Mouse (Mus musculus) ES-E14 (cell line): Measurements from ENCODE around the gene AC140267.1. TPM values are rescaled to one million over a fixed set of nuclear protein-coding genes. Genes with fewer than 3 reads are reported as not detected.

Experiments
- DNase-seq: peaks from one replicate; pipeline ENCODE4 v3.0.0-alpha.2; 2013; ENCODE audit warnings: low read depth, low spot score
- H3K27ac ChIP-seq: 2 replicates; pipeline ENCODE4 v1.5.1; 2012; ENCODE audit warnings: low read depth, mild to moderate bottlenecking, low read length, moderate library complexity, mixed read lengths; ENCODE audit not compliant: poor library complexity, insufficient read depth, severe bottlenecking
- H3K36me3 ChIP-seq: 2 replicates; pipeline ENCODE4 v1.6.1; 2012; ENCODE audit warnings: mild to moderate bottlenecking, low read length, moderate library complexity, mixed read lengths; ENCODE audit not compliant: control insufficient read depth, poor library complexity, insufficient read depth, severe bottlenecking
- H3K4me1 ChIP-seq, 2 experiments: fragments of 150-350 bp in 1 of 2; sonication (generic) in 1 of 2; 2 replicates each; pipeline ENCODE4 v1.6.1; 2012; ENCODE audit warnings: low read length in 2 of 2, mild to moderate bottlenecking in 1 of 2, mixed read lengths in 1 of 2; ENCODE audit not compliant: control insufficient read depth in 2 of 2, insufficient read depth in 2 of 2, poor library complexity in 1 of 2
- H3K4me3 ChIP-seq, 2 experiments: fragments of 150-350 bp in 1 of 2; sonication (generic) in 1 of 2; 2 replicates each; pipeline ENCODE4 v1.5.1; 2012; ENCODE audit warnings: low read length in 2 of 2, low read depth in 1 of 2, mild to moderate bottlenecking in 1 of 2, mixed read lengths in 1 of 2; ENCODE audit not compliant: insufficient read depth in 1 of 2, poor library complexity in 1 of 2, severe bottlenecking in 1 of 2
- H3K9ac ChIP-seq: 2 replicates; pipeline ENCODE4 v1.6.1; 2012; ENCODE audit warnings: low read depth, mild to moderate bottlenecking, low read length, mixed read lengths; ENCODE audit not compliant: poor library complexity, insufficient read depth, severe bottlenecking
- H3K9me3 ChIP-seq: fragments of 150-350 bp; sonication (generic); 2 replicates; pipeline ENCODE4 v1.6.1; 2012; ENCODE audit warnings: low read depth, mild to moderate bottlenecking, low read length; ENCODE audit not compliant: control insufficient read depth, insufficient read depth
- CHD2 ChIP-seq: IDR thresholded peaks from 2 replicates; pipeline ENCODE4 v1.6.1; 2014; ENCODE audit warnings: mild to moderate bottlenecking, low read depth, low read length, inconsistent platforms
- HCFC1 ChIP-seq: IDR thresholded peaks from 2 replicates; pipeline ENCODE4 v1.6.1; 2012; ENCODE audit warnings: low read length, inconsistent platforms, borderline replicate concordance; ENCODE audit not compliant: insufficient read depth
- MAFK ChIP-seq: IDR thresholded peaks from 2 replicates; pipeline ENCODE4 v1.6.1; 2014; ENCODE audit warnings: mild to moderate bottlenecking, low read depth, low read length, inconsistent platforms; ENCODE audit not compliant: insufficient read depth
- ZC3H11A ChIP-seq: IDR thresholded peaks from 2 replicates; pipeline ENCODE4 v1.6.1; 2012; ENCODE audit warnings: low read depth, mild to moderate bottlenecking, inconsistent platforms, low read length, borderline replicate concordance
- ZNF384 ChIP-seq: IDR thresholded peaks from 2 replicates; pipeline ENCODE4 v1.6.1; 2012; ENCODE audit warnings: low read depth, low read length, inconsistent platforms
- in situ Hi-C, 2 experiments: fragments of 600-800 bp; cut with MboI; formaldehyde crosslinking; loops; one replicate each; pipeline ENCODE4 v1.15.1; 2025; ENCODE audit warnings: low sequenced_read_pairs in 2 of 2, inconsistent platforms in 1 of 2; ENCODE audit not compliant: unreplicated experiment in 2 of 2
- total RNA-seq: library from RNA; depleted of rRNA; stranded (reverse); fragments of 300-350 nt; gene quantifications from 2 replicates; pipeline ENCODE4 v1.2.3, GENCODE M21; 2012

Gene AC140267.1
- total RNA-seq, 1 experiment = not detected

GRCm38 (mm10) chr15:80249672-80250071 is 14.0 kb downstream of the AC140267.1 start:
- H3K36me3 ChIP-seq = peaks cover 35% of the 10 kb centered on the region
- DNase-seq = no peak

DNA sequence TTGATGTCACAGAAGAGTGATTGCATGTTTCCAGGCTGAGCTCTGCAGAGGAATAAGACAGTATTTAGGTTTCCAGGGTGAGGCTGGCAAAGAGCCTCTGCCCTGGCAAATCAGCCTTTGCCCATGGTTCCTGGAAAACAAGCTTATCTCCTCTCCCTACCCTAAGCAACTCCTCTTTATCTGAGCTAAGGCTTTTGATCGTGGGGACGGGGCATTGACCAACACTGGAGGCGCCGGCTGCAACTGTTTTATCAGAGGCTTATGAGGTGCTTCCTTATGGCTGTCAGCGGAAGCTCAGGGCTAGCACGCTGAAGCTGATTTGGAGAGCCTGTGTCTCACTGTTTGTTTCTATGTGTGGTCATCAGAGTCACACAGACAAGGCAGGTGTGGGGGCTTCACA is 15.0 kb downstream of the AC140267.1 start:
- H3K4me1 ChIP-seq = no peaks in the 10 kb centered on the region
- TF ChIP-seq ZC3H11A (no peak), HCFC1 (no peak), ZNF384 (no peak), MAFK (no peak), CHD2 (no peak)
- H3K4me3 ChIP-seq = no peak overlapping the region
- in situ Hi-C loops = no loop called here
- H3K9me3 ChIP-seq = no peaks in the 10 kb centered on the region
- DNase-seq = no peak
- no peak overlapping the region for H3K9ac ChIP-seq
- no peak overlapping the region for H3K27ac ChIP-seq
- peaks cover 34% of the 10 kb centered on the region for H3K36me3 ChIP-seq

More at GRCm38 (mm10) chr15:80249672-80250071, 14.0 kb downstream of the AC140267.1 start:
- in situ Hi-C loops = no loop called here
- Histone ChIP-seq H3K4me1 (no peaks in the 10 kb centered on the region), H3K9ac (no peak overlapping the region), H3K9me3 (no peaks in the 10 kb centered on the region), H3K27ac (no peak overlapping the region), H3K4me3 (no peak overlapping the region)
- TF ChIP-seq MAFK (no peak), CHD2 (no peak), HCFC1 (no peak), ZC3H11A (no peak), ZNF384 (no peak)

GRCm38 (mm10) chr15:80253530-80253929 is 17.9 kb downstream of the AC140267.1 start:
- H3K4me1 ChIP-seq = peaks cover 0 to 5% of the 10 kb centered on the region in 2 experiments; a peak in 1 of 4 replicates
- H3K4me3 ChIP-seq = no peak overlapping the region
- no peak overlapping the region for H3K27ac ChIP-seq
- DNase-seq = no peak
- no peaks in the 10 kb centered on the region for H3K9me3 ChIP-seq
- in situ Hi-C loops = no loop called here
- peaks cover 38% of the 10 kb centered on the region for H3K36me3 ChIP-seq
- no peak overlapping the region for H3K9ac ChIP-seq
- TF ChIP-seq CHD2 = no peak
- TF ChIP-seq MAFK = no peak
- no peak for TF ChIP-seq HCFC1
- TF ChIP-seq ZNF384 = no peak
- no peak for TF ChIP-seq ZC3H11A

GRCm38 (mm10) chr15:80254207-80254606 is 18.6 kb downstream of the AC140267.1 start:
- no peak for DNase-seq
- no peaks in the 10 kb centered on the region for H3K9me3 ChIP-seq
- H3K36me3 ChIP-seq = peaks cover 35% of the 10 kb centered on the region
- in situ Hi-C loops = no loop called here
- peak overlapping the region; percentile 63 to 64; a peak in 3 of 4 replicates for H3K4me3 ChIP-seq
- H3K27ac ChIP-seq = peak overlapping the region; percentile 61; the same call in 1 of the 2 replicates
- H3K4me1 ChIP-seq = peaks cover 0 to 8% of the 10 kb centered on the region in 2 experiments; a peak in 1 of 4 replicates
- peak overlapping the region; percentile 74 for H3K9ac ChIP-seq
- TF ChIP-seq ZC3H11A (no peak), HCFC1 (no peak), ZNF384 (no peak), MAFK (no peak), CHD2 (no peak)
